Mouse (Mus musculus) cerebellum, adult 11-12 months (tissue): ENCODE data around the gene Olfr251.
"Not testable (repeated sequence)": the region's sequence is repeated elsewhere in the genome, so short reads cannot be mapped to it uniquely, and the experiment has no call there.

ENCODE experiments used
- DNase-seq: peaks from one replicate; pipeline ENCODE4 v3.0.0; 2022

Gene Olfr251

GRCm38 (mm10) chr9:38376786-38377185 lies at the start of gene Olfr251:
Olfr251 (plus strand) TSS chr9:38377086.
- no peak for DNase-seq

- DNase-seq: no peak
Observed at GRCm38 (mm10) chr9:38328760-38329159, 48.1 kb upstream of the Olfr251 start, which contains the start of gene Olfr25. Olfr25 (plus strand) TSS chr9:38329060.

- no peak for DNase-seq
Observed at GRCm38 (mm10) chr9:38348111-38348510, 28.8 kb upstream of the Olfr251 start, which contains the start of gene Olfr898. Olfr898 (plus strand) TSS chr9:38348411.

GRCm38 (mm10) chr9:38366596-38366995 lies 10.3 kb upstream of the Olfr251 start, which contains the start of gene Olfr250:
Olfr250 (plus strand) TSS chr9:38366896.
- no peak for DNase-seq

- no peak for DNase-seq
Observed at GRCm38 (mm10) chr9:38401398-38401797, 24.5 kb downstream of the Olfr251 start, which contains the start of gene Olfr147. Olfr147 (plus strand) TSS chr9:38401698.

GRCm38 (mm10) chr9:38407502-38407901 lies 30.6 kb downstream of the Olfr251 start:
- DNase-seq: not testable (repeated sequence)

- DNase-seq: not testable (repeated sequence)
Observed at GRCm38 (mm10) chr9:38413502-38413901, 36.6 kb downstream of the Olfr251 start.

- no peak for DNase-seq
Observed at GRCm38 (mm10) chr9:38423801-38424200, 46.9 kb downstream of the Olfr251 start.

GRCm38 (mm10) chr9:38427026-38427425 lies 50.1 kb downstream of the Olfr251 start:
- no peak for DNase-seq

- no peak for DNase-seq
Observed at GRCm38 (mm10) chr9:38429155-38429554, 52.3 kb downstream of the Olfr251 start, which contains the start of gene Olfr901. Olfr901 (plus strand) TSS chr9:38429455.
